Mouse (Mus musculus): ENCODE results near the gene Slc23a4.

Slc23a4 gene

GRCm38 (mm10) chr6:34959131-34959530 is 29.1 kb downstream of the Slc23a4 start:
- in situ Hi-C loops (cut with MboI, MseI): no loop called here

- in situ Hi-C loops (cut with MboI, MseI): no loop called here
Observed at GRCm38 (mm10) chr6:34955862-34956241, 32.4 kb downstream of the Slc23a4 start.

- in situ Hi-C loops (cut with MboI, MseI): no loop called here
Observed at GRCm38 (mm10) chr6:34954926-34955861, 33.0 kb downstream of the Slc23a4 start.

- in situ Hi-C loops (cut with MboI, MseI): no loop called here
Observed at GRCm38 (mm10) chr6:34951956-34952667, 36.1 kb downstream of the Slc23a4 start.

- in situ Hi-C loops (cut with MboI, MseI): no loop called here
Observed at GRCm38 (mm10) chr6:34951518-34951917, 36.7 kb downstream of the Slc23a4 start.

- in situ Hi-C loops (cut with MboI, MseI): loop anchor here (5.0 kb wide), 1 partner anchor 49 kb away; no protein-coding TSS in a partner anchor
Observed at GRCm38 (mm10) chr6:34948461-34948860, 39.7 kb downstream of the Slc23a4 start.

- in situ Hi-C loops (cut with MboI, MseI): loop anchor here (5.0 kb wide), 1 partner anchor 51 kb away; no protein-coding TSS in a partner anchor
Observed at GRCm38 (mm10) chr6:34946486-34947079, 41.6 kb downstream of the Slc23a4 start.

GRCm38 (mm10) chr6:34943499-34943898 is 44.7 kb downstream of the Slc23a4 start:
- in situ Hi-C loops (cut with MboI, MseI): no loop called here

- in situ Hi-C loops (cut with MboI, MseI): no loop called here
Observed at GRCm38 (mm10) chr6:34942446-34942845, 45.8 kb downstream of the Slc23a4 start.

GRCm38 (mm10) chr6:34941496-34941895 is 46.7 kb downstream of the Slc23a4 start:
- in situ Hi-C loops (cut with MboI, MseI): no loop called here

GRCm38 (mm10) chr6:34939451-34939850 is 48.8 kb downstream of the Slc23a4 start:
- in situ Hi-C loops (cut with MboI, MseI): no loop called here

- in situ Hi-C loops (cut with MboI, MseI): no loop called here
Observed at GRCm38 (mm10) chr6:34938929-34939325, 49.3 kb downstream of the Slc23a4 start.

- in situ Hi-C loops (cut with MboI, MseI): no loop called here
Observed at GRCm38 (mm10) chr6:34938280-34938928, 49.8 kb downstream of the Slc23a4 start.

- in situ Hi-C loops (cut with MboI, MseI): no loop called here
Observed at GRCm38 (mm10) chr6:34936743-34937142, 51.5 kb downstream of the Slc23a4 start.

GRCm38 (mm10) chr6:34932633-34933032 is 55.6 kb downstream of the Slc23a4 start:
- in situ Hi-C loops (cut with MboI, MseI): no loop called here

GRCm38 (mm10) chr6:34927594-34927993 is 60.6 kb downstream of the Slc23a4 start:
- in situ Hi-C loops (cut with MboI, MseI): no loop called here

GRCm38 (mm10) chr6:34927156-34927555 is 61.0 kb downstream of the Slc23a4 start:
- in situ Hi-C loops (cut with MboI, MseI): no loop called here

GRCm38 (mm10) chr6:34921941-34922340 is 66.3 kb downstream of the Slc23a4 start:
- in situ Hi-C loops (cut with MboI, MseI): no loop called here

GRCm38 (mm10) chr6:34920631-34921030 is 67.6 kb downstream of the Slc23a4 start:
- in situ Hi-C loops (cut with MboI, MseI): no loop called here

- in situ Hi-C loops (cut with MboI, MseI): no loop called here
Observed at GRCm38 (mm10) chr6:34919956-34920355, 68.2 kb downstream of the Slc23a4 start, which contains the start of gene Stra8. Gene Stra8 (plus strand): TSS chr6:34920163.

GRCm38 (mm10) chr6:34919146-34919545 is 69.1 kb downstream of the Slc23a4 start:
- in situ Hi-C loops (cut with MboI, MseI): no loop called here

- in situ Hi-C loops (cut with MboI, MseI): no loop called here
Observed at GRCm38 (mm10) chr6:34914462-34914861, 73.7 kb downstream of the Slc23a4 start.

All from T-helper 1 cell (primary cell).